Mouse (Mus musculus) left cerebral cortex, adult 2 months (tissue): ENCODE results near the gene Dpp6. TPM values are rescaled to one million over a fixed set of nuclear protein-coding genes. Genes with fewer than 3 reads are reported as not detected.
A peak's percentile ranks its signal among the peaks of the same experiment; 100 is the strongest.

Experiments
- DNase-seq, 2 experiments: peaks; one replicate each; pipeline ENCODE4 v3.0.0; 2021 to 2022; ENCODE audit warnings: low spot score in 2 of 2, mixed read lengths in 1 of 2; ENCODE audit errors: extremely low spot score in 1 of 2
- H3K27ac ChIP-seq: fragments of 200-600 bp; 2 replicates; pipeline ENCODE4 v1.8.1; 2022
- H3K4me3 ChIP-seq: fragments of 200-600 bp; 2 replicates; pipeline ENCODE4 v1.8.1; 2022
- CTCF ChIP-seq: fragments of 200-600 bp; IDR thresholded peaks from 2 replicates; pipeline ENCODE4 v1.8.1; 2022; ENCODE audit warnings: antibody characterized with exemption, mild to moderate bottlenecking, moderate library complexity
- intact Hi-C: fragments of 180-260 bp; cut with DNase I; formaldehyde crosslinking; loops from one replicate; pipeline ENCODE4 v1.15.1; 2025
- total RNA-seq, 2 experiments: library from RNA; stranded (reverse); gene quantifications; 2 replicates each; pipeline ENCODE4 v1.2.3; 2021

Gene Dpp6
- total RNA-seq, 2 experiments from 2014 or later, result 174 to 183 TPM

GRCm38 (mm10) chr5:27651879-27652814, 835.1 kb downstream of the Dpp6 start:
- TF ChIP-seq CTCF, result peak; percentile 63
- intact Hi-C loops, result loop anchor here (2.0 to 5.0 kb wide), 2 partner anchors 577 to 605 kb away; no protein-coding TSS in a partner anchor
- DNase-seq, result peak in 1 of 2 experiments; percentile 38
- Histone ChIP-seq H3K27ac (no peak overlapping the region), H3K4me3 (no peak overlapping the region)

GRCm38 (mm10) chr5:27656101-27656500, 839.1 kb downstream of the Dpp6 start:
- Histone ChIP-seq H3K27ac (no peak overlapping the region), H3K4me3 (no peak overlapping the region)
- DNase-seq, result no peak
- intact Hi-C loops, result no loop called here
- TF ChIP-seq CTCF, result no peak

GRCm38 (mm10) chr5:27657672-27658071, 840.7 kb downstream of the Dpp6 start:
- no peak for DNase-seq
- Histone ChIP-seq H3K27ac (no peak overlapping the region), H3K4me3 (no peak overlapping the region)
- intact Hi-C loops, result no loop called here
- no peak for TF ChIP-seq CTCF

GRCm38 (mm10) chr5:27658165-27658564, 841.2 kb downstream of the Dpp6 start:
- no peak for DNase-seq
- intact Hi-C loops, result no loop called here
- Histone ChIP-seq H3K4me3 (no peak overlapping the region), H3K27ac (no peak overlapping the region)
- TF ChIP-seq CTCF, result no peak

GRCm38 (mm10) chr5:27658569-27658968, 841.6 kb downstream of the Dpp6 start:
- no peak overlapping the region for H3K27ac ChIP-seq
- DNase-seq, result no peak
- no peak for TF ChIP-seq CTCF
- intact Hi-C loops, result no loop called here
- no peak overlapping the region for H3K4me3 ChIP-seq

GRCm38 (mm10) chr5:27659019-27659418, 842.0 kb downstream of the Dpp6 start:
- intact Hi-C loops, result no loop called here
- Histone ChIP-seq H3K27ac (no peak overlapping the region), H3K4me3 (no peak overlapping the region)
- no peak for TF ChIP-seq CTCF
- no peak for DNase-seq

- no peak for TF ChIP-seq CTCF
- Histone ChIP-seq H3K27ac (no peak overlapping the region), H3K4me3 (no peak overlapping the region)
- DNase-seq, result no peak
- intact Hi-C loops, result no loop called here
Observed at GRCm38 (mm10) chr5:27659781-27660180, 842.8 kb downstream of the Dpp6 start.

- Histone ChIP-seq H3K27ac (no peak overlapping the region), H3K4me3 (no peak overlapping the region)
- no peak for TF ChIP-seq CTCF
- intact Hi-C loops, result no loop called here
- no peak for DNase-seq
Observed at GRCm38 (mm10) chr5:27664111-27664510, 847.1 kb downstream of the Dpp6 start.

GRCm38 (mm10) chr5:27671487-27671886, 854.5 kb downstream of the Dpp6 start:
- no peak for TF ChIP-seq CTCF
- H3K27ac ChIP-seq, result no peak overlapping the region
- intact Hi-C loops, result no loop called here

GRCm38 (mm10) chr5:27677247-27677666, 860.3 kb downstream of the Dpp6 start:
- DNase-seq, result peak; percentile 67 to 71
- H3K27ac ChIP-seq, result peak overlapping the region; percentile 40; the same call in 1 of the 2 replicates
- no peak overlapping the region for H3K4me3 ChIP-seq
- intact Hi-C loops, result loop anchor here (2.0 to 5.0 kb wide), 2 partner anchors 54 to 415 kb away; no protein-coding TSS in a partner anchor
- peak; percentile 80 for TF ChIP-seq CTCF

More at GRCm38 (mm10) chr5:27671487-27671886, 854.5 kb downstream of the Dpp6 start:
- H3K4me3 ChIP-seq, result no peak overlapping the region
- DNase-seq, result no peak

- Histone ChIP-seq H3K27ac (no peak overlapping the region), H3K4me3 (no peak overlapping the region)
- DNase-seq, result no peak
- TF ChIP-seq CTCF, result no peak
- intact Hi-C loops, result loop anchor here (5.0 kb wide), 1 partner anchor 413 kb away; no protein-coding TSS in a partner anchor
Observed at GRCm38 (mm10) chr5:27679151-27679550, 862.1 kb downstream of the Dpp6 start.

- H3K27ac ChIP-seq, result no peak overlapping the region
- intact Hi-C loops, result no loop called here
- H3K4me3 ChIP-seq, result no peak overlapping the region
- TF ChIP-seq CTCF, result peak; percentile 74
- peak; percentile 36 to 38 for DNase-seq
Observed at GRCm38 (mm10) chr5:27680476-27680875, 863.5 kb downstream of the Dpp6 start.
